Mouse (Mus musculus) T-cell, adult 2 months (primary cell): ENCODE measurements around the gene Ece1.
"Not testable (repeated sequence)": the region's sequence is repeated elsewhere in the genome, so short reads cannot be mapped to it uniquely, and the experiment has no call there.

Source experiments
- DNase-seq: peaks from one replicate; pipeline ENCODE4 v3.0.0; 2022; ENCODE audit warnings: low spot score

Gene Ece1

DNA sequence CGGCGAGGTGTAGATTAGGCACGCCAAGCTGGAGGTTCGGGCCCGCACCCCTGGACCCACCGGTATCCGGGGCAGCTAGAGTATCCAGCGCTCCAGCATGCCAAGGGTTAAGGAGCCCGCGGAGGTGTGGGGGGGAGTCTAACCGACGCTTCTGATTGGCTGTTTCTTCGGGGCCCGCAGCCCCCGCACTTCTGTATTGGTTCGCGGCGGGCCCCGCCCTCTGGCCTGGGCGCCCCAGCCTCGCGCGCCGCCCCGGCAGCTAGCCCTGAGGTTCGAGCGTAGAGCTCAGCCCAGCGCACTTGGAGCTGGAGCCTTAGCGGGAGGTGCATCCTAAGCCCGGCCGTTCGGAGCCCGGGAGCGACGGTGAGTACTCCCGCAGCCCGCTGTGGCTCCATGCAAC, at the start of gene Ece1:
Gene Ece1, plus strand, starts transcription at position 219 of the 400 bp plus-strand sequence.
- DNase-seq: peak; percentile 88

DNA sequence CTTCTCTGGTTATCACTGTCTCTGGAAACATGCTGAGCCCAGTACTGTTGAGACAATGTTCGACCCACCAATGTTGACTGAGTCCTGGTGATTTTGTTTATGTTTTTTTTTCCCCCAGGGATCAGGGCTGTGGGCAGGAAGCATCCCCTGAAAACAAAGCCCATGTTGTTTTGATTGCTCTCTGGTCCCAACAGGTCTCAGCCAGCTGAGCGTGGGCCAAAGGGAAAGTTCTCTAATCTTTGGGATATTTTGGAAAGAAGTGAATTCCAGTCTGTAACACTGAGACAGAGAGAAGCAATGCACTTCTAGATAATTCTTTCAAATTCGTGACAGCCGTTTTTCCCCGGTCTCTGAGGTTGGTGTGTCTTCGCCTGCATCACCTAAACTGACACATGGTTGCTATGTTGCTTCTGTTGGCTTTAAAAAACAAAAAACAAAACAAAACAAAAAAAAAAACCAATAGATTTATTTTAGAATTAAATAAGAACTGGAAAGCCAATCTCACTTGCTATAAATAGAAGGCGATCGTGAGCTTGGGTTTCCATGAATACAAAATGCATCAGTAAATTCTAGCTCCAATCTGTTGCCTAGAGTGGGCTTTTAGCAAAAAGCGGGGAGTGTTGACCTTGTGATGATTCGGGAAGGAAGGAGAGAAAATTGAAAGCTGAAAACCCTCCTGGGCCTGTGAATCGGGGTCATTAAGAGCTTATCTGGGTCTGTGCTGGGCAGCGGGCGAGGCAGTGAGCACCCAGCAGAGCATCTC, 48.9 kb upstream of the Ece1 start:
- DNase-seq: no peak

DNA sequence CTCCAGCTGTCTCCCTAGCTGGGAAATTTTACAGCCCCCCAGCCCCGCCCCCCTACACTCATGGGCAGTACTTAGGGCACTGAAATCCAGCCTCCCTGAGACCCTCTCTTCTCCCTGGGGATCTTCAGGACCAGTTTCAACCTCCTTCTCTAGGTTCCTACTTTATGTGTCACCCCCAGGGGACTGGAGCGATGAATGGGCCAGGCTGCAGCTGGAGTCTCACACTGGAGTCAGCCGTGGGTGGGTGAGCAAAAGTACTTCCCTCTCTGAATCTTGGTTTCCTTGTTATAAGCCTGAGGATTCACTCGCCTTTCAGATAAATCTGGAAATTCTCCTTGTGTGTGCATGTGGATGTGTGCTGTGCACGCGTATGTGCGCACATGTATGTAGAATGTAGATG, 47.9 kb upstream of the Ece1 start:
- DNase-seq: no peak

DNA sequence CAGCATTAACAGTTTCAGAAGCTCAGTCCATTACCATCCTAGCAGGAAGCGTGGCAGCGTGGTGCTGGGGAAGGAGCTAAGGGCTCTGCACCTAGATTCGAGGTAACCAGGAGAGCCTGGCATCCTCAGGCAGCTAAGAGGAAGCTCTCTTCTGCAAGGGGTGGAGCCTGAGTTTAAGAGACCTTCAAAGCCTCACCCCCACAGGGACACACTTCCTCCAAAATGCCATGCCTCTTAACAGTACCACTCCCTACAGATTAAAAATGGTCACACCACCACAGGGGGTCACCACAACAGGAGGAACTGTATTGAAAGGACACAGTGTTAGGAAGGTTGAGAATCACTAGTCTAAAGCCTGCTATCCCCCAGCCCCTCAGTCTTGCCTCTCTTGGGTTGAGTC, 46.6 kb upstream of the Ece1 start:
- no peak for DNase-seq

DNA sequence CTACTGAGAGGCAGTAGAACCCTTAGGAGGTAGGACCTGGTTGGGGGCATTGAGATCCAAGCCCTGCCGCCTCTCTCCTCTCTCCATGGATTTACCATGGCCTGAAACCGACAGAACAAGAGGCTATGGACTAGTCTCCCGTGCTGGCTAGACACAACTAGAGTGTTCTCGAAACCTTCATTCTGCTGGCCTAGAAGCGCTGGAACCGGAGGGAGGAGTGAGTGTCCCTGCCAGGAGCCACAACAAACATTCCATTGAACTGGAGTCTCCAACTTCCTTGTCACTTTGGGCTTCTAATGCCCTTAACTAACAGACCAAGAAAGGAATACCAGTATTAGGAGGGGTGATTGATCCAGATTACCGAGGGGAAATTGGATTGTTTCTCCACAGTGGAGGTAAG, 45.8 kb upstream of the Ece1 start:
- DNase-seq: no peak

DNA sequence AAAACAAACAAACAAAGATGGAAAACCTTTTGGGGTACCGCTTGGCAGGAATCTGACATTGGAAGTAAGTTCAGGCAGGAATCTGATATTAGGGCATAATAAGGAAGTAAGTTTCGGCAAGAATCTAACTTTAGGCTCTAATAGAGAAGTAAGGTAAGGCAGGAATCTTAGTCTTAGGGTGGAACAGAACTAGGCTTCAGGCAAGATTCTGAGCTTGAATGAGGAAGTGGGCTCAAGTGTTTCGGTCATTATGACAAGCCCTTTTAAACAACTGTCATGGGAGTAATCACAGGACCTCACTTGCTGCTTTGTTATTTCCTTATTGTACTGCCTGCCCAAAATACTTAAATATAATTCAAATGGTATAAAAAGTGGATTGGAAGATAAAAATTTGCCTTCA, 43.7 kb upstream of the Ece1 start:
- DNase-seq: no peak

DNA sequence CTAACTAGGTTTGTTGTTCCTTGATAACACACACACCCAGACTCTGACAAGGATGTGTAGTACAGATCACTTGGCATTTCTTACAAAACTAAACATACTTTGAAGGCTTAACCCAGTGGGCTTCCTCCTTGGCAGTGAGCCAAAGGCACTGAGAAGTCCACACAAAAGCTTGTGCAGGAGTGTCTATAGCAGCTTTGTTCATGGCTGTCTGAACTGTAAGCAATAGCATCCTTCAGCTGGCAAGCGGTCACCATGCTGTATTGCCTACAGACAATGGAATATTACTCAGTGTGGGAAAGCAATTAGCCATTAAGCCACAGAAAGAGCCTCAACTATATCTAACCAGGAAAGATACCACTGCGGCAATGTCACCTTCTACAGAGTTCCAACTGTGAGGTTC, 42.5 kb upstream of the Ece1 start:
- DNase-seq: no peak

DNA sequence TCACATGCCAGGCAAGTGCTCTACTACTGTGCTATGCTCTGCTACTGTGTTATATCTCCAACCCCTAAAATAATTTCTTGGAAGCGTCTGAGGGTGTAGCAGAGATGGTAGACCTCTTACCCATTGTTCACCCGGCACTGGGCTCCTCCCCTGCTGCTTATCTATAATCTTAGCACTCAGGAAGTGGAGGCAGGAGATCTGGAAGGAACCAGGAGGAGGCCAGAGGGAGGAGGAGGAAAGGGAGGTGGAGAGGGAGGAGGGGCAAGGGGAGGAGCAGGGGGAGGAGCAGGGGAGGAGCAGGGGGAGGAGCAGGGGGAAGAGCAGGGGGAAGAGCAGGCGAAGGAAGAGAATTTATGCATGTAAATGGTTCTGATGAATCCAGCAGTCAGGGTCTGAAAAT, 41.3 kb upstream of the Ece1 start:
- DNase-seq: no peak

DNA sequence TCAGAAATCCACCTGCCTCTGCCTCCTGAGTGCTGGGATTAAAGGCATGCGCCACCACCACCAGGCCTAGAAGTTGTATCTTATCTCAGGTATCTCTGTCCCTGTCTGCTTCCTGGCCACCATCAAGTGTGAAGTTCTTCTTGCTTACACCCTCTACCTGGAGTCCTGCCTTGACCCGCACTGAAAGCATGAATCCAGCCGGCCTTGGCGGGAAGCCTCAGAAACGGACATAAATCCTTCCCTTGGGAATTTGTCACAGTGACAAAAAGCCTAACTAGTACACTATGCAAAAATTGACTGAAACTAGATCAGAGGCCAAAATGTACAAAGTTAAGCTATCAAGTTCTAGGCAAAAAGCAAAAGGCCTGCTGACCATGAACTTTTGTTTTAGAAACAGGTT, 39.5 kb upstream of the Ece1 start:
- no peak for DNase-seq

DNA sequence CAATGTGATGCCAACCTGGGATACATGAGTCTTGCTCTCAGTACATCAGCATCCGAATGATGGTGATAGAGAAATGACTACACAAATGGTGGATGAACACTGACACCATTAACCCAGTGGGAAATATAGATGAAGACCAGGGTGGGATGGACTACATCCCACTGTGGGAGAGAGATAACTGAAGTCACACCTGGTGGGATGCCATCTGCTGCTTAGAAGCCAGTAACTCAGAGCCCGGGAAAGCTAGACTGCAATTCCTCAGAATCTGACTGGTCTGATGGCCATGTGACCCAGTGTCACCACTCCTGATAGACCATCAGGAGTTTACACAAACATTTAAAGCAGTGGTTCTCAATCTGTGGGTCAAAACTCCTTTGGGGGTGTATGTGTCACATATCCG, 38.5 kb upstream of the Ece1 start:
- DNase-seq: no peak

DNA sequence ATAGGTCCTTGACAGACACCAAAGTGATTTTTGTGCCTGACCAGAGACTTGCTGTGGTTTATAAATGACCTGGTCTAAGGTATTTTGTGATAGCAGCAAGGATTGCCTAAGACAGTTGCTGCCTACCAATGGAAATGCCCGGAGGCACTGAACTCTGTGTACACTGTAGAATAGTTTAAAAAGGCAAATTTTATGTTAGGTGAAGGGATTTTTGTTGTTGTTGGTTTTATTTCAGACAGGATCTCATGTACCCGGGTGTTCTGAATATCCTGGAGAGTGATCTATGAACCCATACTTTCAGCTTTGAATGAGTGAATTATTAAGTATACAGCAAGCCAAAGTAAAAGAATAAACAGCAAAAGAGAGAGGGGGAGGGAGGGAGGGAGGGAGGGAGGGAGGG, 37.2 kb upstream of the Ece1 start:
- no peak for DNase-seq

DNA sequence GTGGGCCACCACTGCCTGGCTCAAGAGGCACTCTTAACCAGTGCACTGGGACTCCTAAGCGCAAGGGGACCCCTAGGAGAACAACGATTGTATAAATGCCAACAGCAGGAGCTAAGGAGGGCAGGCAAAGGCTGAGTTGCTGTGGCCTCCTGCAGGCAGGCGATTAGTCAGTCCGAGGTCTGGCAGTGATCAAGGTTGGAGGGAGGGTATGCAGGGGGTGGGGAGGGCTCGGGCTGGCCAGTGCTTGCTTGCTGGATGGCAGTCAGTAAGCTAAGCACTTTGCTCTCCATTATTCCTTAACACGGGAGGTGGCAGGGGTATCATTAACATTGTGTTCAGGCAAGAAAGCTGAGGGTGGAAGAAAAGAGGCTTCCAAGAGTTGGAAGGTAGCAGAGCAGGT, 31.7 kb upstream of the Ece1 start:
- no peak for DNase-seq

DNA sequence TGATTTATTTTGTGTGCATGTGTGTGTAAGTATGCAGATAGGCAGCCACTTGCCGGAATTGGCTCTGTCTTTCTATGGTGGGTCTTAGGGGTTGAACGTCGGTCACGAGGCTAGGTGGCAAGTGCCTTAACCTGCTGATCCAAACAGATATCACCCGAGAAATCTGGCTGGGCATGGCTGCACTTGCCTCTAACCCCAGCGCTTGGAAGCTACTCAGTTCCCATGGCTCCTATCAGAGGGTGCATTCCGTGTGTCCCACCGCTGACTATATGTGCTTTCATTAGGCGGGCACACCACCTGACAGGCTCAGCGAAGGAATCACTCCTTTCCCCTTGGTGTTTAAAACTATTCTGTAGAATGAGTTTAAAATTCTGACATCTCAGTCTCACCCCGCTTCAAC, 30.4 kb upstream of the Ece1 start:
- no peak for DNase-seq

DNA sequence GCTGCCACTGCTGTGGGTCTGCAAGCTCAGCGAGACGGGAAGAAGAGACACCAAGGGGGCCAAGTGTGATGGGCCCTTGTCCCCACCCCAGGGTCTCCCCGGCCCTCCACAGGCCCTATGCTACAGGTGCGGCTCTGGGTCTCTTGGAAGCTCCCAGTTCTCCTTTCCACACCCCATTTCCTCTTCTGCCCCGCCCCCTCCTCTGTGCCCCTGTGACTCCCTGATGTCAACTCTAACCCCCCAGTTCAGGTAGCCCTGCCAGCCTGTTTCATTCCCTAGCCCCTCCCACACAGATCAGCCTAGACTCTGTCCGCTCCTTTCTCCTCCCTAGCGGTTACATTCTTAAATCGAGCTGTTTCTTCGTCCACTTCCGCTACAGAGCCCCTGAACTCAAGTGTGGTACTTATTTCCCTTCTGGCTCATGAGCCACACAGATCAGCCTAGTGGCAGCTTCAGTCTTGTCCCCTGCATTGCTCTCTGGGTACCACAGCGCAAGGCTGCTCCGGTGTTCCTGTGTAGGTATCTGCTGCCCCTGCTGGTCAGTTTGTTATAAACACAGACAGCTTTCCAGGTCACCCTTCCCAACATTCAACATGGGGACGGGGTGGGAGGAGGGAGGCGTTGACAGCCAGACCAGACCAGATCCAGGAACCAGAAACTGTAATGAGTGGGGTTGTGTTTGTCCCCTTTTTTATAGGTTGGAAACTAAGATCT, 26.3 kb upstream of the Ece1 start:
- DNase-seq: peak; percentile 60

DNA sequence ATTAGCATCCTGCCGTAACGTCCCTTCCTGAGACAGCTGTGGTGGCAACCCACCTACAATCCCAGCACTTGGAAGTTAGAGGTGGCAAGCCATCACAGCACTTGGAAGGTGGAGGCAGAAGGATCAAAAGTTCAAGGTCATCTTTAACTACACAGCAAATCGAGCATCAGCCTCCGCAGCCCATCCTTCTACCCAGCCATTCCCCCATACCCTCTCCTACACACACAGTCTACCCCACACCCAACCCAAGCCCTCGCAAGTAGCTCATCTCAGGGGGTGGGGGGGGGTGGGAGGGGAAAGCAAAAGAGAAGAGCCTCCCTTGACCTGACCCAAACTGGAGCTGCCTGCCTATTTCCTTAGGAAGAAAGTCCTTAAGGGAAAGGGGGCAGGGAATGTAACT, 25.3 kb upstream of the Ece1 start:
- DNase-seq: no peak

DNA sequence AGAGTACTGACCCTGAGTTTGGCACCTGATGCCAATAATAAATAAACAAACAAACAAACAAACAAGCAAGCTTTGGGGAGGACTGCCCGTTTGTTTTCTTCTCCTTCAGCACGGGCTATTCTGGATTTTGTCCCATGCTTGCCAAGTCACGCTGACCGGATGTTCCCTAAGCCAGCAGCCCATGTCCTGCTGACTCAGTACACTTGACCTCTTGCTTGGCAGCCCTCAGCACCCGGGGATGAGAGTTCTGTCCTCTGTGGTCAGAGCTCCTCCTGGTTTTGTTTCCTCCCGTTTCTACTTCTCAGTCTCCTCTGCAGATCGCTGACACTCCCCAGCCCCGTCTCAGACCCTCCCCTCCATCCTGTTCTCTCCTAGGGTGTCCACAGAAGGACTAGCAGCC, 24.2 kb upstream of the Ece1 start:
- DNase-seq: no peak

DNA sequence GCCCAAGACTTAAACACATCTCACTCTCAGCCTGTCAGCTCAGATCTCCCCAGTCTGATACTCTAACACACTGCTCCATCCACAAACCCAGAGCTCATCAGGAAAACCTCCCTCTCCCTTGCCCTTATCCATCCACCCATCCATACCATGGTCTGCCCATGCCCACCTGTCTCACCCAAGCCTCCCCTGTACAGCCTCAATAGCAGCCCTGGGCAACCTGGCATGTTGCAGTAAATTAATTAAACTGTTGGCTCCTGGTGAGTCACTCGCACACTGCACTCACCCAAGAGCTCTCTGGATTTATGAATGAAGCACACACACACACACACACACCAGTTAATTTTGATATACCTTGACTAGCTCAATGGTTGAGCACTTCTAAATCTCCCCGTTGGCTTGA, 23.2 kb upstream of the Ece1 start:
- no peak for DNase-seq

DNA sequence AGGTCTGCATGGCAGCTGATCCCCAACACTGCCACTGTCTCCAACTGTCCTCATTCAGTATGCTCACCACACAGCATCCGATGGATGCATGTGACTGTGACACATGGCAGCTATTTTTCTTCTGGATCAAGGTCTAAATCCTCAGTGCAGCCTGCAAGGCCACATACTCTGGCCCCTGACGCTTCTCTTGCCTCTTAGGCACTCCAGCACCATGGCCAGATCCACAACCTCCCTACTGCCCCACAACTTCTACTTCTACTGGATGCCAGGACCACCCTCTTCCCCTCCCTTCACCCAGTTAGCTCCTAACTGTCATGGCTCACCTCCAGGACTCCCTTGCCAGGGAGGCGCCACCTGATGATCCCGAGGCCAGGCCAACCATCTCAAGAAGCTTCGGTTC, 22.6 kb upstream of the Ece1 start:
- DNase-seq: no peak

DNA sequence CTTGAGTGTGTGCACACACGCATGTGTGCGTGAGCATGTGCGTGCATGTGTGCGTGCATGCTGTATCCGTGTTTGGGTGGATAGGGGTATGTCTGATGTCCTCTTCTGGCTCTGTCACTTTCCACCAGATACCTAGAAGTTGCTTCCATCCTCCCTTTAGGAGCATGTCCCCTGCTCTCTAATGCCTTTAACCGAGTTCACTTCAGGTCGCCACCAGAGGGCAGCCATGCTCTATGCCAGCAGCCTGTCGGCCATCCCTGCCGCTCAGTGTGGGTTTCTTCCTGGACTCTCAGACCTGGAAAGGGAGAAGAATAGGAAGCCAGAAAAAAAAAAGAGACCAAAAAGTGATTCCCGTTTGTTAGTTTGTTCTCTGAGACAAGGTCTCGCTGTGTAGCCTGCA, 17.4 kb upstream of the Ece1 start:
- DNase-seq: peak; percentile 51

DNA sequence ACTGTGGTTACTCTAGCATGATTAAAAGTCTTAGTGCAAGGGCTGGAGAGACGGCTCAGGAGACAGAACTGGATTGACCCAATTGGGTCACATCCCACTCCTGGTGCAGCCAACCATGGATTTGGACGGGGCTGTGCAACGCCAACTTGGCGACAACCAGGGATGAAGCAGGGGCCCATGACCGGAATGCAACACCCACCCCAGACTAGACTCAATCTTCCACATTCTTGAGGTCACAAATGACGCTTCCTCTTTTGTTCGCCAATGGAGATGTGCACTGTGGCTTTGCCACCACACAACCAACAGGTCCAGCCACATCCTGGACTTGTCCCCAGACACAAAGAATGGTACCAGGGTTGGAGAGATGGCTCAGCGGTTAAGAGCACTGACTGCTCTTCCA, 14.4 kb upstream of the Ece1 start:
- DNase-seq: not testable (repeated sequence)

DNA sequence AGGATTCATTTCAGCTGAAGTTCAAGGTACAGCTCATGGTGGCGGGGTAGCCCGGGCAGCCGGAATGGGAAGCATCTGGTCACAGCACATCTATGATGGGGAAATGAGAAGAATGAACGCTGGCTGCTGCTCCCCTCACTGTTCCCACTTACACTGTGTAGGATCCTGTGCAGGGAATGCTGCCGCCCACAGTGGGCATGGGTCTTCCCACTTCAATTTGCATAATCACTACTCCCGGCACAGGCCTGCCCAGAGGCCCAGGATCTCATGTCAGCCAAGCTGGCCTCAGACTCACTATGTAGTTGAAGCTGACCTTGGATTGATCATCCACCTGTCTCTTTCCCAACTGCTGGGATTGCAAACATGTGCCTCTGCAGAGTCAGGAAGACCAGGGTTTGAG, 11.9 kb upstream of the Ece1 start:
- no peak for DNase-seq

DNA sequence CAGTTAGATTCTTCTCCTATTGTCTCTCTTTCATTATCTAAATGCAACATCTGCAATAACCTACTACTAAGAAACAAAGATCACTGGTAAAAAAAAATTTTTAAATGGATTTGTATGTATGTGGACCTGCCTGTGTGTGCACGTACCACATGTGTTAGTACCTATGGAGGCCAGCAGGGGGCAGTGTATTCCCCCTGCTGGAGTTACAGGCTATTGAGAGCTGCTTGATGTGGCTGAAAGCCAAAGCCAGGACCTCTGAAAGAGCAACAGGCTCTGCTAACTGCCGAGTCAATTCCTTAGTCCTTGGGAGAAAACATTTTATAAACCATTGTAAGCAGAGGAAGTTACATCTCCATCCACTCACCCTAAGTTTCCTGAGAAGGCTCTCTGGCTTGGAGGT, 10.6 kb upstream of the Ece1 start:
- peak; percentile 54 for DNase-seq

DNA sequence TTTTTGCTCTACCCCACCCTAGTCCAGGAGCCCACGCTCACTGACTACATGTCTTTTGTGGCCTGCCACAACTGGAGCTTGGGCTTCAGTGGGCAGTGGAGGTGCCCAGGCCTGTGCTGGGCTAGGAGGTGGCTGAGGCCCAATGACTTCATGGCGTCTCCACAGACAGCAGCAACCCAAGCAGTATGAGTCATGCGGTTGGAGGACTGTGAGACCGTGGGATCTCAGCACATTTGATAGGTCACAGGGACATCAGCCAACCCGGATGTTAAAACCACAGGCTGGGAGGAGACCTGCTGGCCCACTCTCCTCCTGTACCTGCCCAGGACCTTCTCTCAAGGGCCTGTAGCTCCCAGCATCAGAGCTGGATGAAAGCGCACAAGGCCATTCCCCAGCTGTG, 8.2 kb upstream of the Ece1 start:
- peak; percentile 23 for DNase-seq

DNA sequence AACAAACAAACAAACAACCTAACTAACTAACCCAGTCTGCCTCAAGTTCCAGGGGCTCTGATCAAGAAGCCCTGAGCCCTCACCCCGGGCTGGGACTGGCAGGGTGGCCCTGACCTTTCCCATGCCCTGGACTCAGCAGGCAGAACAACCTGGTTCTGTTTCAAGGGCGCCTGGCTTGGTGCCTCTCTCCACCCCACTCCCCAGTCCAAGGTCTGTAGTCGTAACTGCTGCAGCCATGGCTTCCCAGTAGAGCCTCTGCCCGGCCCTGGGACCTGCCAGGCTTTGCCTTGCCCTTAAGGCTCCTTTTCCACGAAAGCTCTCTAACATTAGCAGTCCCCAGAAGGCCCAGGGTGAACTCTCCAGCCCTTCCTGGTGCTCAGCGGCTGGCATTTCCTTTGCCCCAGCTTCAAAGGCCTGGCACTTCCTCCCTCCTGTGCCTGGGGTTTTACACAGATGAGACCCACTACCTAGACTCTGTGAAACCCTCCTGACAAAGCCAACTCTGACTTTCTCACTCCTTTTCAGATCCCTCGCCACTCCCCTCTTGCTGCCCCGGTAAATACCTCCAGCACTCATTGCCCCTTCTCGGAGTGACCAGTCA, 6.2 kb upstream of the Ece1 start:
- DNase-seq: peak; percentile 30
